Mouse (Mus musculus): ENCODE results near the gene Ndufaf3.

Gene Ndufaf3

GRCm38 (mm10) chr9:108516380-108517251 lies 50.6 kb downstream of the Ndufaf3 start, which contains the start of gene Qrich1:
Gene Qrich1 (plus strand): TSS chr9:108516806.
- DNase-seq = peak; percentile 95
